In the genomic region with DNA sequence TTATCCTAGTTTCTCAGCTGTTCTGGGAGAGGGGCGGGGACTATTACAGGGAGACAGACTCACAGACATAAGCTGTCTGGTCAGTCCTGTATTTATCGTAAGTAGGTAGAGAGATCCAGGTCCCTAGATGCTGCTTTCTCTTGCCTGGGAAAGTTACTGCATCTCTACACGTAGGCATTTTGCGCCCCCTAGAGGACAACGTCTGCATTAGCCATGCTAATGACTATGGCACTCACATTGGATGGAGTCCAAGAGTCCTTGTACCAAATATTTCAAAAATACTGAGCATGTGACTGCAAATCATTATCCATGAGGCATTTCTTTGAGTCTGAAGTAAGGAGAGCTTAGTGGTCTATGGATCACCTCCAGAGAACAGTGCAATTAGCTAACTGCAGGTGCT, we compare ENCODE assay signal across 9 mouse cellular contexts. TPM values are rescaled to one million over a fixed set of nuclear protein-coding genes. Genes with fewer than 3 reads are reported as not detected.
DNase-seq lines count a peak whose midpoint lies in the region; ATAC-seq and TF ChIP-seq lines count a peak whose summit lies in the region.
"Had no signal": no experiment of that assay in that cellular context is flagged by ENCODE, and none has a peak within 500 bp of the region (broad histone marks: within the 10 kb centered on the region; RNA-seq: fewer than 3 reads in every experiment).

No protein-coding gene starts in this region.

- TF ChIP-seq POLR2A in ES-Bruce4 (IDR thresholded peaks at IDR 0.05; ENCODE audit: insufficient read depth, low read length) = no peak

- no peaks in the 10 kb centered on the region for H3K9me3 ChIP-seq in ES-Bruce4 (replicated peaks; ENCODE audit: control insufficient read depth, insufficient read depth, low read length, poor library complexity, severe bottlenecking)
- no peaks in the 10 kb centered on the region for H3K9me3 ChIP-seq in forebrain, embryonic 14.5 days (replicated peaks; ENCODE audit: control insufficient read depth, low read length)
- H3K9me3 ChIP-seq: lung, embryonic 15.5 days had no signal

- peak; percentile 40 for TF ChIP-seq CTCF in ES-Bruce4 (IDR thresholded peaks at IDR 0.05; ENCODE audit: low read depth, low read length)

- no peak overlapping the region for H3K4me2 ChIP-seq in forebrain, embryonic 14.5 days (ENCODE audit: low read length)
- H3K4me2 ChIP-seq: lung, embryonic 15.5 days had no signal

- no peaks in the 10 kb centered on the region for H3K4me1 ChIP-seq in ES-Bruce4 (ENCODE audit: control insufficient read depth, insufficient read depth, low read length)
- H3K4me1 ChIP-seq in forebrain, embryonic 14.5 days (ENCODE audit: control insufficient read depth, insufficient read depth, low read length) = no peaks in the 10 kb centered on the region
- H3K4me1 ChIP-seq: lung, embryonic 15.5 days had no signal

- TF ChIP-seq EP300 in ES-Bruce4 (IDR thresholded peaks at IDR 0.05; ENCODE audit: insufficient read depth, low read depth, low read length) = no peak

- no peak overlapping the region for H3K27ac ChIP-seq in ES-Bruce4 (ENCODE audit: insufficient read depth, low read length)
- H3K27ac ChIP-seq in forebrain, embryonic 14.5 days (ENCODE audit: low read depth, low read length) = no peak overlapping the region
- H3K27ac ChIP-seq: lung, embryonic 15.5 days had no signal

- DNase-seq in heart, adult 18-20 months = peak; percentile 28 to 69
- DNase-seq in heart, adult 11 months = no peak
- peak; percentile 60 for DNase-seq in c-Kit-positive CD71-positive TER-119-positive erythroid progenitor cells, embryonic 14.5 days (ENCODE audit: low spot score)
- DNase-seq in forebrain, embryonic 14.5 days (ENCODE audit: low spot score) = peak; percentile 89
- peak; percentile 82 for DNase-seq in layer of hippocampus, adult 11-12 months (ENCODE audit: low spot score)
- DNase-seq in lung, postnatal 4 days = peak; percentile 41 to 65
- DNase-seq in telencephalon, adult 2 months (ENCODE audit: low read depth, low spot score) = peak; percentile 51

- WGBS in forebrain, embryonic 14.5 days = 21% methylated on average over 5 of the region's 5 CpGs

- H3K9ac ChIP-seq in ES-Bruce4 (ENCODE audit: low read depth, poor library complexity, severe bottlenecking) = no peak overlapping the region
- H3K9ac ChIP-seq in forebrain, embryonic 14.5 days (ENCODE audit: low read length) = no peak overlapping the region
- H3K9ac ChIP-seq: lung, embryonic 15.5 days had no signal

- ATAC-seq in forebrain, embryonic 14.5 days = no peak

- no peaks in the 10 kb centered on the region for H3K36me3 ChIP-seq in ES-Bruce4 (ENCODE audit: control insufficient read depth, insufficient read depth, low read length, poor library complexity, severe bottlenecking)
- no peaks in the 10 kb centered on the region for H3K36me3 ChIP-seq in forebrain, embryonic 14.5 days (ENCODE audit: control insufficient read depth, insufficient read depth, low read length)
- H3K36me3 ChIP-seq: lung, embryonic 15.5 days had no signal

- H3K27me3 ChIP-seq in ES-Bruce4 (ENCODE audit: control insufficient read depth, insufficient read depth, low read length, poor library complexity, severe bottlenecking) = no peaks in the 10 kb centered on the region
- H3K27me3 ChIP-seq in forebrain, embryonic 14.5 days (replicated peaks; ENCODE audit: control insufficient read depth, insufficient read depth, low read length) = no peaks in the 10 kb centered on the region
- H3K27me3 ChIP-seq: lung, embryonic 15.5 days had no signal

- H3K4me3 ChIP-seq in ES-Bruce4 (ENCODE audit: low read depth, low read length) = no peak overlapping the region
- H3K4me3 ChIP-seq in forebrain, embryonic 14.5 days (ENCODE audit: low read depth, low read length) = no peak overlapping the region
- H3K4me3 ChIP-seq: lung, embryonic 15.5 days had no signal

RNA-seq across cellular contexts. Expression of gene Cnnm1, which starts 38.7 kb away (rescaled TPM):
- total RNA-seq in heart, adult 18-20 months (2021) = under 1 TPM in 1 of 2 experiments, not detected in 1; 0.31 TPM
- polyA plus RNA-seq in ES-Bruce4 (2011; ENCODE audit: insufficient read depth, insufficient read length, low read depth, missing spikeins) = 0.87 and 1.5 TPM in 2 replicates
- 0.62 and 1.4 TPM in 2 replicates for polyA plus RNA-seq in forebrain, embryonic 14.5 days (2014; fragmentation: Nextera tagmentation; extraction: Ambion mirVana)

RNA-seq across cellular contexts. Expression of gene Got1, which starts 45.5 kb away (rescaled TPM):
- total RNA-seq in heart, adult 18-20 months (2021) = 1,000 to 10,000 TPM; 1,066 to 1,082 TPM
- polyA plus RNA-seq in ES-Bruce4 (2011; ENCODE audit: insufficient read depth, insufficient read length, low read depth, missing spikeins) = 148 and 152 TPM in 2 replicates
- polyA plus RNA-seq in forebrain, embryonic 14.5 days (2014; fragmentation: Nextera tagmentation; extraction: Ambion mirVana) = 56.9 and 65.6 TPM in 2 replicates
